Mouse (Mus musculus): ENCODE measurements around the gene Josd2. TPM values are rescaled to one million over a fixed set of nuclear protein-coding genes. Genes with fewer than 3 reads are reported as not detected.

Gene Josd2
- total and polyA plus RNA-seq, 3 experiments: 33.9 to 57.7 (median 54.8) TPM

DNA sequence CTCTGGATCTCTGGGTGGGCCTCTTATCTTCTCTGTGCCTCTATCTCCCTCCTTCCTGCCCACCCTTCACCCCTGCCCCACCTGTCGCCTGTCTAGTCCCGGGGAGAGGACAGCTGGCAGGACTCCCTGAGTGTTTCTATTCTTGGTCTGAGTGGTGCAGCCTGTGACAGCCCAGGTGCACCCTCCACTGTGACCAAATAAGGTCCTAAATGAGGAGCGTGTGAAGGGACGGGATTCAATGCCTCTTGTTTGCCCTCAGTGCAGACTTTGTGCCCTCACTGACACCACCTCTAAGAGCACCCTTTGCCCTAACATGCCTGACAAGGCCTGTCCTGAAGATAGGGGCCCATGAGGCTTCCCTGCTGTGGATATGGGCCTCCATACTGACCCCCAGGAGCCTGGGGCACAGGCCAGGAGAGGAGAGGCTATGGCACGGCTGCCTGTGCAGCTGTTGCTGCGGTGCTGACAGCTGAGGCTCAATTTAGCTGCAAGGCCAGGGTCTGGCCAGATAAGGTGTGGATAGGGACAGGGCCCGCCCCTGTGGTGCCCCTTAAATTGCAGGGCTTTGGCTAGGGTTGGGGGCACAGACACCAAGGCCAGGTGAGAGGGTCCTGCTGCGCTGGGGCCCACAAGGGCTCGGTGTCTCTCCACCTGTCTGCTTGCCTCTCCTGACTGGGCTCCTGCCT is 5.3 kb downstream of the Josd2 start:
- TF ChIP-seq TCF12 (IDR thresholded peaks at IDR 0.05; ENCODE audit: low read depth, low read length) (no peak), MAX (IDR thresholded peaks at IDR 0.05; ENCODE audit: low read length) (no peak), MAFK (IDR thresholded peaks at IDR 0.05; ENCODE audit: insufficient replicate concordance, low read length) (no peak), CTCF (conservative IDR thresholded peaks at IDR 0.05 in 1 of 2, IDR thresholded peaks at IDR 0.05 in 1 of 2; ENCODE audit: low read depth in 2 of 2, low read length in 2 of 2) (no peak), TBP (conservative IDR thresholded peaks at IDR 0.05; ENCODE audit: low read depth, low read length) (no peak), USF1 (IDR thresholded peaks at IDR 0.05; ENCODE audit: low read depth, low read length) (no peak), SIN3A (IDR thresholded peaks at IDR 0.05; ENCODE audit: low read length) (no peak), ZNF384 (IDR thresholded peaks at IDR 0.05; ENCODE audit: low read depth, low read length) (no peak), UBTF (IDR thresholded peaks at IDR 0.05; ENCODE audit: low read depth, low read length) (no peak), SMC3 (IDR thresholded peaks at IDR 0.05; ENCODE audit: low read depth, low read length) (no peak), ETS1 (conservative IDR thresholded peaks at IDR 0.05; ENCODE audit: low read depth, low read length) (no peak), E2F4 (IDR thresholded peaks at IDR 0.05; ENCODE audit: insufficient replicate concordance, low read depth, low read length) (no peak), MYC (IDR thresholded peaks at IDR 0.05; ENCODE audit: low read depth, low read length) (no peak), JUN (IDR thresholded peaks at IDR 0.05; ENCODE audit: insufficient read depth, low read depth, low read length) (no peak), MAZ (IDR thresholded peaks at IDR 0.05; ENCODE audit: low read depth, low read length) (no peak), CHD1 (IDR thresholded peaks at IDR 0.05; ENCODE audit: low read depth, low read length) (no peak), MXI1 (IDR thresholded peaks at IDR 0.05; ENCODE audit: low read depth, low read length) (no peak)
- H3K27ac ChIP-seq (ENCODE audit: insufficient read depth, low read depth): no peak overlapping the region
- no peak overlapping the region for H3K9ac ChIP-seq (ENCODE audit: insufficient read depth, low read depth)
- no peaks in the 10 kb centered on the region for H3K9me3 ChIP-seq (replicated peaks; ENCODE audit: low read length)
- H3K27me3 ChIP-seq (replicated peaks): peaks cover 33% of the 10 kb centered on the region
- H3K4me3 ChIP-seq (replicated peaks in 1 of 3; ENCODE audit: low read depth in 2 of 3, low read length in 2 of 3, poor library complexity in 1 of 3): no peak overlapping the region
- dilution Hi-C loops (cut with MboI; ENCODE audit: extremely low pct_ligation_motif_present, extremely low pct_unique_long_range_greater_than_20kb, low sequenced_read_pairs) (no loop called here), in situ Hi-C loops (cut with MboI; ENCODE audit: low pct_ligation_motif_present, low pct_unique_long_range_greater_than_20kb, low sequenced_read_pairs) (loop anchor here (5.0 kb wide), 1 partner anchor 71 kb away; no protein-coding TSS in a partner anchor)
- no peaks in the 10 kb centered on the region for H3K79me2 ChIP-seq (replicated peaks; ENCODE audit: control insufficient read depth, extremely low read depth, insufficient read depth, poor library complexity, severe bottlenecking)
- no peak overlapping the region for H3K4me2 ChIP-seq (ENCODE audit: insufficient read depth, low read depth, poor library complexity, severe bottlenecking)
- peaks cover 4 to 27% of the 10 kb centered on the region in 2 experiments for H3K36me3 ChIP-seq (replicated peaks in 1 of 2; ENCODE audit: control insufficient read depth in 1 of 2, insufficient read depth in 1 of 2, low read length in 1 of 2)
- H3K4me1 ChIP-seq (ENCODE audit: control insufficient read depth in 1 of 2, insufficient read depth in 2 of 2): peaks cover 8 to 28% of the 10 kb centered on the region in 2 experiments
- no peak for DNase-seq (ENCODE audit: extremely low read depth)

DNA sequence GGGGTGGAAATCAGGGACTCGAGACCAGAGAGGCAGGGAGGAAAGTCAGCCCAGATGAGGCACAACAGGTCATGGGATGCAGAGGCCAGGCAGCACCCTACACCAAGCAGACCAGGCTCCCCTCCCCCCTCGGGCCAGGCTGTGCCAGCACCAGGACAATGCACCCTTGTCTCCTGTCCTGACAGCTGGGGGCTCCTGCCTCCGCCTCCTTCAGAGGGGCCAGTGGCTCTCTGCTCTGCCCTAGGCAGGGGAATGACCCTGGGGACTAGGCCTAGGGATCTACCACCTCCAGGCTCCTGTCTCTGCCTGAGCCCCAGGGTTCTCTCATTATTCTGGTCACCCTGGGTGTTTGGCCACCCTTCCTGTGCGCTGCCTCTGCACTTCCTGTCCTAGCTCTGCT is 6.6 kb downstream of the Josd2 start:
- in situ Hi-C loops (cut with MboI; ENCODE audit: low pct_ligation_motif_present, low pct_unique_long_range_greater_than_20kb, low sequenced_read_pairs) (loop anchor here (5.0 kb wide), 1 partner anchor 72 kb away; no protein-coding TSS in a partner anchor), dilution Hi-C loops (cut with MboI; ENCODE audit: extremely low pct_ligation_motif_present, extremely low pct_unique_long_range_greater_than_20kb, low sequenced_read_pairs) (no loop called here)
- Histone ChIP-seq H3K9ac (ENCODE audit: insufficient read depth, low read depth) (no peak overlapping the region), H3K79me2 (replicated peaks; ENCODE audit: control insufficient read depth, extremely low read depth, insufficient read depth, poor library complexity, severe bottlenecking) (no peaks in the 10 kb centered on the region), H3K4me2 (ENCODE audit: insufficient read depth, low read depth, poor library complexity, severe bottlenecking) (no peak overlapping the region), H3K9me3 (replicated peaks; ENCODE audit: low read length) (no peaks in the 10 kb centered on the region), H3K27ac (ENCODE audit: insufficient read depth, low read depth) (no peak overlapping the region), H3K36me3 (replicated peaks in 1 of 2; ENCODE audit: control insufficient read depth in 1 of 2, insufficient read depth in 1 of 2, low read length in 1 of 2) (peaks cover 4 to 25% of the 10 kb centered on the region in 2 experiments), H3K4me1 (ENCODE audit: control insufficient read depth in 1 of 2, insufficient read depth in 2 of 2) (peaks cover 4 to 17% of the 10 kb centered on the region in 2 experiments; a peak in 2 of 4 replicates), H3K4me3 (replicated peaks in 1 of 3; ENCODE audit: low read depth in 2 of 3, low read length in 2 of 3, poor library complexity in 1 of 3) (no peak overlapping the region), H3K27me3 (replicated peaks) (peaks cover 44% of the 10 kb centered on the region)
- DNase-seq (ENCODE audit: extremely low read depth): no peak
- TF ChIP-seq USF1 (IDR thresholded peaks at IDR 0.05; ENCODE audit: low read depth, low read length) (no peak), NRF1 (IDR thresholded peaks at IDR 0.05; ENCODE audit: low read depth, low read length) (no peak), MYC (IDR thresholded peaks at IDR 0.05; ENCODE audit: low read depth, low read length) (no peak), CTCF (conservative IDR thresholded peaks at IDR 0.05 in 1 of 2, IDR thresholded peaks at IDR 0.05 in 1 of 2; ENCODE audit: low read depth in 2 of 2, low read length in 2 of 2) (no peak), ZKSCAN1 (IDR thresholded peaks at IDR 0.05; ENCODE audit: borderline replicate concordance, low read depth, low read length) (no peak), JUND (conservative IDR thresholded peaks at IDR 0.05; ENCODE audit: low read depth, low read length) (no peak), CHD2 (IDR thresholded peaks at IDR 0.05; ENCODE audit: low read length) (no peak), TCF12 (IDR thresholded peaks at IDR 0.05; ENCODE audit: low read depth, low read length) (no peak)

All from CH12.LX (cell line).